Mouse (Mus musculus) MEL (cell line): Measurements from ENCODE around the gene Gprc5d.

Source experiments
- CHD2 ChIP-seq: IDR thresholded peaks from 2 replicates; pipeline ENCODE4 v1.6.1; 2011; ENCODE audit warnings: low read length, improper control_type of control experiment
- CTCF ChIP-seq, 3 experiments: IDR thresholded peaks in 2 of 3; conservative IDR thresholded peaks in 1 of 3; 2 replicates each; pipeline ENCODE4 v1.5.1; 2011 to 2012; ENCODE audit warnings: low read length in 3 of 3, low read depth in 2 of 3, mild to moderate bottlenecking in 2 of 3, improper control_type of control experiment in 1 of 3, inconsistent platforms in 1 of 3, mixed read lengths in 1 of 3, moderate library complexity in 1 of 3; ENCODE audit not compliant: control insufficient read depth in 1 of 3, insufficient read depth in 1 of 3, poor library complexity in 1 of 3, severe bottlenecking in 1 of 3
- EP300 ChIP-seq, 2 experiments: IDR thresholded peaks; 2 replicates each; pipeline ENCODE4 v1.6.1; 2011; ENCODE audit warnings: improper control_type of control experiment in 2 of 2, low read length in 2 of 2, low read depth in 1 of 2, mild to moderate bottlenecking in 1 of 2
- ETS1 ChIP-seq: IDR thresholded peaks from 2 replicates; pipeline ENCODE4 v1.6.1; 2012; ENCODE audit warnings: low read depth, mild to moderate bottlenecking, inconsistent platforms, low read length, improper control_type of control experiment, moderate library complexity
- GABPA ChIP-seq: IDR thresholded peaks from 2 replicates; pipeline ENCODE4 v1.6.1; 2012; ENCODE audit warnings: low read depth, mild to moderate bottlenecking, inconsistent platforms, low read length, improper control_type of control experiment, moderate library complexity
- MAX ChIP-seq: IDR thresholded peaks from 2 replicates; pipeline ENCODE4 v1.6.1; 2011; ENCODE audit warnings: low read length, improper control_type of control experiment
- MYB ChIP-seq: IDR thresholded peaks from 2 replicates; pipeline ENCODE4 v1.6.1; 2011; ENCODE audit warnings: mild to moderate bottlenecking, low read depth, low read length, improper control_type of control experiment
- MYC ChIP-seq: IDR thresholded peaks from 2 replicates; pipeline ENCODE4 v1.6.1; 2011; ENCODE audit warnings: low read depth, mild to moderate bottlenecking, low read length, improper control_type of control experiment, moderate library complexity
- POLR2A ChIP-seq, 2 experiments: IDR thresholded peaks; 2 replicates each; pipeline ENCODE4 v1.6.1; 2011 to 2012; ENCODE audit warnings: low read length in 2 of 2, mild to moderate bottlenecking in 2 of 2, control low read depth in 1 of 2, improper control_type of control experiment in 1 of 2, low read depth in 1 of 2, moderate library complexity in 1 of 2; ENCODE audit not compliant: control insufficient read depth in 1 of 2, insufficient read depth in 1 of 2, poor library complexity in 1 of 2
- TAL1 ChIP-seq: IDR thresholded peaks from 2 replicates; pipeline ENCODE4 v1.6.1; 2012; ENCODE audit warnings: mild to moderate bottlenecking, inconsistent platforms, low read length, moderate library complexity, mixed read lengths
- USF1 ChIP-seq: IDR thresholded peaks from 2 replicates; pipeline ENCODE4 v1.6.1; 2014; ENCODE audit warnings: low read depth, mild to moderate bottlenecking, inconsistent platforms, low read length, improper control_type of control experiment, moderate library complexity

GRCm38 (mm10) chr6:135136439-135137161, 18.5 kb upstream of the Gprc5d start:
- no peak for TF ChIP-seq EP300 (IDR thresholded peaks at IDR 0.05; ENCODE audit: low read depth in 1 of 2, low read length in 2 of 2)
- no peak for TF ChIP-seq MAX
- no peak for TF ChIP-seq CHD2
- no peak for TF ChIP-seq TAL1
- no peak for TF ChIP-seq CTCF (IDR thresholded peaks at IDR 0.05 in 2 of 3, conservative IDR thresholded peaks at IDR 0.05 in 1 of 3; ENCODE audit: control insufficient read depth in 1 of 3, insufficient read depth in 1 of 3, low read depth in 2 of 3, low read length in 3 of 3, poor library complexity in 1 of 3, severe bottlenecking in 1 of 3)
- no peak for TF ChIP-seq USF1
- TF ChIP-seq POLR2A (IDR thresholded peaks at IDR 0.05; ENCODE audit: control insufficient read depth in 1 of 2, insufficient read depth in 1 of 2, low read depth in 1 of 2, low read length in 2 of 2, poor library complexity in 1 of 2) = no peak
- TF ChIP-seq MYC = no peak
- no peak for TF ChIP-seq GABPA
- TF ChIP-seq ETS1 = no peak
- TF ChIP-seq MYB = no peak
